Mouse (Mus musculus): ENCODE results near the gene Kcnip4. TPM values are rescaled to one million over a fixed set of nuclear protein-coding genes. Genes with fewer than 3 reads are reported as not detected.

Kcnip4 gene
- polyA plus RNA-seq, 1 experiment: 0.40 TPM

- TF ChIP-seq POLR2A (IDR thresholded peaks at IDR 0.05; ENCODE audit: borderline replicate concordance, extremely low read depth, low read depth, low read length) (no peak), CTCF (IDR thresholded peaks at IDR 0.05; ENCODE audit: insufficient read depth, low read length) (no peak)
- no peaks in the 10 kb centered on the region; the same call in 1 of the 2 replicates for H3K4me1 ChIP-seq (ENCODE audit: control insufficient read depth, insufficient read depth, low read length)
- no peak for DNase-seq
- H3K4me3 ChIP-seq (replicated peaks; ENCODE audit: extremely low read depth, low read depth, low read length): no peak overlapping the region
- 68% methylated on average over 4 of the region's 4 CpGs for WGBS
These were observed 466.9 kb downstream of the Kcnip4 start for GRCm38 (mm10) chr5:49057636-49058340.

DNA sequence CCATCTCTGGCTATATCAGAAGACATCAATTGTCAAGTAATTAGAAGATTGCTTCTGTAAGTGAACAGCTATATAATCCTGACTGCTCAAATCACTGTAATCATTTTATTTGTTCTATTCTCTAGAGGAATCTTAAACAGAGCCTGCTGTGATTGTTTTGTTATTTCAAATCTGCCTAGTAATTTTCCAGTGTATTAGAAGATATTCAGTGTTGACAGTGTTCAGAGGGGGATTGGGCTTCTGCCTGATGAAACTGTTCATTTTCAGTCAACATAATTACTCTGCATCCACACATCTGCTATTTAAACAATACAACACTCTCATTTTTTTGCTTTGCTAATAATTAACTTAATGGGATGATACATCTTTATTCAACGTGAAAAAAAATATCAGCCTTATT is 476.7 kb downstream of the Kcnip4 start:
- WGBS: 81% methylated on average over 1 of the region's 1 CpGs
- TF ChIP-seq POLR2A (IDR thresholded peaks at IDR 0.05; ENCODE audit: borderline replicate concordance, extremely low read depth, low read depth, low read length): no peak
- TF ChIP-seq CTCF (IDR thresholded peaks at IDR 0.05; ENCODE audit: insufficient read depth, low read length): no peak

DNA sequence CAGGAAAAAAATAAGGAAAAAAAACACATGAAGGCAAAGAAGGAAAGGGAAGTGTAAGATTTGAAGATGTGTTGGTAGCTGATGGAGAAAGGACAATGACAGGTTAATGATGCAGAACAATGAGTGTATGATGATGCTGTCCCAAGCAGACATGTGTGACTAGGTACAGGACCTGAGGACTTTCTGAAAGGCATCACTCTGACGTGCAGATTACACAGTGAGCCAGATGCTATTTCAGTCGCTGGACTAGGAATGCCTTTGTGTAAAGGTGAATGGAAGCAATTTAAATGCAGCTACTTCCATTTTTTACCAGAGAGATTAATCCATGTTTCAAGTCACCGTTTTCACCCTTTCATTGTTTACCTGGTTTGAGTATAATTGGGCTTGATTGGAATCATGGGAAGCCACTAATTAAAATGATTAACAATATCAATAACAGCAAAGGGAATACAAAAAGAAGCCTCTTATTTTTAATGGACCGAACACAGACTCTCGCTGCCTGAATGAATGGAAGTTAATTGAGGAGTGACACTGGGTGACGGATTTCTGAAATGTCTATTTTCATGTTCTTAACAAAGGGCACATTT is 483.4 kb downstream of the Kcnip4 start:
- no peak for DNase-seq
- TF ChIP-seq POLR2A (IDR thresholded peaks at IDR 0.05; ENCODE audit: borderline replicate concordance, extremely low read depth, low read depth, low read length) (no peak), CTCF (IDR thresholded peaks at IDR 0.05; ENCODE audit: insufficient read depth, low read length) (no peak)
- Histone ChIP-seq H3K4me3 (replicated peaks; ENCODE audit: extremely low read depth, low read depth, low read length) (no peak overlapping the region), H3K4me1 (ENCODE audit: control insufficient read depth, insufficient read depth, low read length) (no peaks in the 10 kb centered on the region)
- WGBS: 77% methylated on average over 6 of the region's 6 CpGs

More for the DNA sequence above, 476.7 kb downstream of the Kcnip4 start:
- H3K4me3 ChIP-seq (replicated peaks; ENCODE audit: extremely low read depth, low read depth, low read length): no peak overlapping the region
- no peak for DNase-seq
- no peaks in the 10 kb centered on the region for H3K4me1 ChIP-seq (ENCODE audit: control insufficient read depth, insufficient read depth, low read length)

GRCm38 (mm10) chr5:48997359-48997758 is 527.3 kb downstream of the Kcnip4 start:
- H3K4me3 ChIP-seq (replicated peaks; ENCODE audit: extremely low read depth, low read depth, low read length): no peak overlapping the region
- H3K4me1 ChIP-seq (ENCODE audit: control insufficient read depth, insufficient read depth, low read length): no peaks in the 10 kb centered on the region
- DNase-seq: no peak
- WGBS: 64% methylated on average over 4 of the region's 4 CpGs
- TF ChIP-seq CTCF (IDR thresholded peaks at IDR 0.05; ENCODE audit: insufficient read depth, low read length) (no peak), POLR2A (IDR thresholded peaks at IDR 0.05; ENCODE audit: borderline replicate concordance, extremely low read depth, low read depth, low read length) (no peak)

DNA sequence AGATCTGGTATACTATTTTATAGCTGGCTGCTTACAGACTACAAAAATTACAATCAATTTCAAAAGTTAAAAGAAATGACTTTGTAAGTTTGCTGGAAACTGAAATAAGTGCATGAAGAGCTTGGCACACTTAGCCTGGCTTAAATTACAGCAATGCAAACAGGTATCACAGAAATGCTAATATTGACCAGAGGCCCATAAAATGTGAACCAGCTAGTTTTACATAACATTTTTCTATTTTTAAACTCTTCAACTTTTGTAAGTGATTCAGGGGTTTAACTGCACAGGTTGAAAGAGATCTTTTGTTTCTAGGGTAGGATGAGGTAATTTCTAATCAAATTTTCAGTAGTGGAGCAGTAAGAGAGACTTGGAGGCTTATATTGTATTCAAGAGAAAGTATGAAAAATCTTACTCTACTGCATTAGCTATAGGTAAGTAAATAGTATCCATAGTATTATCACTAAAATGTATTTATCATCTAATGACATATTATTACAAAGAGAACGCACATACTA is 535.5 kb downstream of the Kcnip4 start:
- TF ChIP-seq POLR2A (IDR thresholded peaks at IDR 0.05; ENCODE audit: borderline replicate concordance, extremely low read depth, low read depth, low read length): no peak
- TF ChIP-seq CTCF (IDR thresholded peaks at IDR 0.05; ENCODE audit: insufficient read depth, low read length): no peak
- H3K4me3 ChIP-seq (replicated peaks; ENCODE audit: extremely low read depth, low read depth, low read length): no peak overlapping the region
- DNase-seq: no peak
- 78% methylated on average over 1 of the region's 1 CpGs for WGBS
- no peaks in the 10 kb centered on the region for H3K4me1 ChIP-seq (ENCODE audit: control insufficient read depth, insufficient read depth, low read length)

DNA sequence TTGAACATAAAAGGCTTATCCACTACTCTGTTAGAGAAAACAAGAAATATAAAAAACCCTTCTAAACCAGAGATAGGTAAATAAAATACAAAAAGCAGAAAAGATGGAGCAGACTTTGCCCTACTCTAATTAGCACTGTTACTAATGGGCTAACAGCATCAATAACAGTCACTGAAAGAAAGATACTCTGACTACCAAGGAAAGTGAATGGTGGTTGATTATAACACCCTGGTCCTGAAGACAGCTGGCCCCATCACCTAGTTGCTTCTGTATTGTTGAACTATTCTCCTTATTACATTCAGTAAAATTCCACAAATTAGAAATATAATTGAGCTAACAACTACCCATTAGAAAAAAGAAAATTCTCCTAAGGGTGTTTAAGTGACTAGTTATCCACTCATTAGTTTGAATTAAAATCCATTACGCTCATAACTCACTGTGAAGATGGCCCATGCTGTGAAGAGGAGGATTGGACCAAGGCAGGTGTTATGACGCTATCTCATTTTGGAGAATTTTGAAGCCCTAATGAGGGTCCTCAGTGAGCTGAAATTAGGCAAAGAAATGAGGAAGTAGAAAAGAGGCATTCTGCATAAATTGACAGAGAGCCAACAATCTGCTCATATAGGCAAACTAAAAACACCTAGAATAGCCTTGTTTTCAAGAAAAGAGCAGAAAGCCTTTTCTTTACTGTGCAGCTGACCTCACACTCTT is 582.2 kb downstream of the Kcnip4 start:
- TF ChIP-seq CTCF (IDR thresholded peaks at IDR 0.05; ENCODE audit: insufficient read depth, low read length): no peak
- TF ChIP-seq POLR2A (IDR thresholded peaks at IDR 0.05; ENCODE audit: borderline replicate concordance, extremely low read depth, low read depth, low read length): no peak
- Histone ChIP-seq H3K4me1 (ENCODE audit: control insufficient read depth, insufficient read depth, low read length) (no peaks in the 10 kb centered on the region; the same call in 1 of the 2 replicates), H3K4me3 (replicated peaks; ENCODE audit: extremely low read depth, low read depth, low read length) (no peak overlapping the region)
- 81% methylated on average over 2 of the region's 2 CpGs for WGBS
- no peak for DNase-seq

DNA sequence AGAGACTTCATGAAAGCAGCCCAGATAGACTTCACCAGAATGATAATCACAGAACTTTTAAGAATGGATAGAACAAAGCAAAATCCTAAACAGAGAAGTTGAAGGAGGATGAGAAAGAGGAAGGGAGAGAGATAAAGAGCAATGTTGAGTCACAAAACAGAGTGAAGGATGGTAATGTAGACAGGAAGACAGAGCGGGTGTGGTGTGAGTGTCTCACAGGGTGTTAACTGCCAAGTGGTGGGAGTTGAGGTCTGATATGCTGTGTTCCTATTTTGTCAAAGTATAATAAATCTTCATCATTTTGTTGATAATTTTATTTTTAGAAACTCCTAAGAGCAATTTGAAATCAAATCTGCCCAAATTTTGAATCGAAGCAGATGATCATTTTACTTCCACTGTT is 592.8 kb downstream of the Kcnip4 start:
- WGBS: 65% methylated on average over 2 of the region's 2 CpGs

GRCm38 (mm10) chr5:48890216-48890615 is 634.5 kb downstream of the Kcnip4 start:
- TF ChIP-seq POLR2A (IDR thresholded peaks at IDR 0.05; ENCODE audit: borderline replicate concordance, extremely low read depth, low read depth, low read length) (no peak), CTCF (IDR thresholded peaks at IDR 0.05; ENCODE audit: insufficient read depth, low read length) (no peak)
- WGBS: 58% methylated on average over 8 of the region's 8 CpGs
- Histone ChIP-seq H3K4me1 (ENCODE audit: control insufficient read depth, insufficient read depth, low read length) (no peaks in the 10 kb centered on the region), H3K4me3 (replicated peaks; ENCODE audit: extremely low read depth, low read depth, low read length) (no peak overlapping the region)
- no peak for DNase-seq

More for the DNA sequence above, 592.8 kb downstream of the Kcnip4 start:
- DNase-seq: no peak
- Histone ChIP-seq H3K4me3 (replicated peaks; ENCODE audit: extremely low read depth, low read depth, low read length) (no peak overlapping the region), H3K4me1 (ENCODE audit: control insufficient read depth, insufficient read depth, low read length) (no peaks in the 10 kb centered on the region)
- TF ChIP-seq POLR2A (IDR thresholded peaks at IDR 0.05; ENCODE audit: borderline replicate concordance, extremely low read depth, low read depth, low read length): no peak
- TF ChIP-seq CTCF (IDR thresholded peaks at IDR 0.05; ENCODE audit: insufficient read depth, low read length): no peak

GRCm38 (mm10) chr5:48889395-48890194 is 635.1 kb downstream of the Kcnip4 start:
- 8% methylated on average over 18 of the region's 18 CpGs for WGBS
- H3K4me1 ChIP-seq (ENCODE audit: control insufficient read depth, insufficient read depth, low read length): no peaks in the 10 kb centered on the region
- H3K4me3 ChIP-seq (replicated peaks; ENCODE audit: extremely low read depth, low read depth, low read length): peak overlapping the region; percentile 28
- DNase-seq: peak; percentile 20
- no peak for TF ChIP-seq POLR2A (IDR thresholded peaks at IDR 0.05; ENCODE audit: borderline replicate concordance, extremely low read depth, low read depth, low read length)
- TF ChIP-seq CTCF (IDR thresholded peaks at IDR 0.05; ENCODE audit: insufficient read depth, low read length): no peak

Data from lung, adult 2 months (tissue).